Mouse (Mus musculus): ENCODE measurements around the gene Cyp4a32. TPM values are rescaled to one million over a fixed set of nuclear protein-coding genes. Genes with fewer than 3 reads are reported as not detected.

Gene Cyp4a32
- polyA plus RNA-seq, 1 experiment from 2014 or later, result not detected

Other genes with a start within 250 kb of the Cyp4a32 start
- gene Cyp4a12b, start 189.3 kb upstream of the Cyp4a32 start, polyA plus RNA-seq (2015; fragmentation: Nextera tagmentation; extraction: Ambion mirVana), result not detected in 2 replicates
- gene Cyp4a30b, start 148.4 kb upstream of the Cyp4a32 start, polyA plus RNA-seq (2015; fragmentation: Nextera tagmentation; extraction: Ambion mirVana), result not detected in 2 replicates
- gene Cyp4a14, start 104.8 kb upstream of the Cyp4a32 start, polyA plus RNA-seq (2015; fragmentation: Nextera tagmentation; extraction: Ambion mirVana), result not detected in 2 replicates
- 0.06 and 0.15 TPM in 2 replicates for gene Cyp4a10, start 82.7 kb upstream of the Cyp4a32 start, polyA plus RNA-seq (2015; fragmentation: Nextera tagmentation; extraction: Ambion mirVana)
- gene Cyp4a31, start 37.3 kb upstream of the Cyp4a32 start, polyA plus RNA-seq (2015; fragmentation: Nextera tagmentation; extraction: Ambion mirVana), result not detected in 2 replicates
- gene Cyp4b1, start 46.8 kb downstream of the Cyp4a32 start, polyA plus RNA-seq (2015; fragmentation: Nextera tagmentation; extraction: Ambion mirVana), result 2.0 and 2.6 TPM in 2 replicates
- 31.2 and 32.0 TPM in 2 replicates for gene Efcab14, start 136.8 kb downstream of the Cyp4a32 start, polyA plus RNA-seq (2015; fragmentation: Nextera tagmentation; extraction: Ambion mirVana)
- gene Tex38, start 180.0 kb downstream of the Cyp4a32 start, polyA plus RNA-seq (2015; fragmentation: Nextera tagmentation; extraction: Ambion mirVana), result 0.21 and 0.30 TPM in 2 replicates
- 62.4 and 63.5 TPM in 2 replicates for gene Atpaf1, start 183.8 kb downstream of the Cyp4a32 start, polyA plus RNA-seq (2015; fragmentation: Nextera tagmentation; extraction: Ambion mirVana)
- 12.4 and 15.9 TPM in 2 replicates for gene Mob3c, start 227.1 kb downstream of the Cyp4a32 start, polyA plus RNA-seq (2015; fragmentation: Nextera tagmentation; extraction: Ambion mirVana)
- 26.9 and 36.8 TPM in 2 replicates for gene Mknk1, start 238.2 kb downstream of the Cyp4a32 start, polyA plus RNA-seq (2015; fragmentation: Nextera tagmentation; extraction: Ambion mirVana)

All from intestine, embryonic 15.5 days (tissue).